Mouse (Mus musculus): ENCODE measurements around the gene Gfod2. TPM values are rescaled to one million over a fixed set of nuclear protein-coding genes. Genes with fewer than 3 reads are reported as not detected.

The Gfod2 gene
- polyA plus RNA-seq, 1 experiment from 2014 or later, result 2.4 TPM

GRCm38 (mm10) chr8:105722861-105723260 lies 35.6 kb downstream of the Gfod2 start:
- ATAC-seq, result no peak
- WGBS (ENCODE audit: insufficient replicate concordance), result 84% methylated on average over 9 of the region's 9 CpGs
- H3K27ac ChIP-seq (ENCODE audit: low read depth), result no peak overlapping the region

GRCm38 (mm10) chr8:105719637-105720036 lies 38.8 kb downstream of the Gfod2 start:
- WGBS (ENCODE audit: insufficient replicate concordance), result 73% methylated on average over 4 of the region's 4 CpGs
- Histone ChIP-seq H3K9ac (replicated peaks) (no peak overlapping the region), H3K9me3 (ENCODE audit: low read length) (no peaks in the 10 kb centered on the region), H3K4me3 (ENCODE audit: low read depth, low read length) (no peak overlapping the region), H3K4me2 (ENCODE audit: low read depth, low read length) (no peak overlapping the region), H3K36me3 (replicated peaks; ENCODE audit: insufficient read depth, low read length) (no peaks in the 10 kb centered on the region; the same call in 1 of the 2 replicates), H3K27me3 (ENCODE audit: insufficient read depth, low read length) (no peaks in the 10 kb centered on the region), H3K27ac (ENCODE audit: low read depth) (no peak overlapping the region), H3K4me1 (ENCODE audit: insufficient read depth) (no peaks in the 10 kb centered on the region)
- no peak for TF ChIP-seq EP300 (IDR thresholded peaks at IDR 0.05; ENCODE audit: low read depth)
- TF ChIP-seq CTCF (IDR thresholded peaks at IDR 0.05; ENCODE audit: low read depth), result no peak
- DNase-seq (no peak), ATAC-seq (no peak)

More at GRCm38 (mm10) chr8:105722861-105723260, 35.6 kb downstream of the Gfod2 start:
- Histone ChIP-seq H3K4me1 (ENCODE audit: insufficient read depth) (no peaks in the 10 kb centered on the region), H3K4me3 (ENCODE audit: low read depth, low read length) (no peak overlapping the region), H3K9ac (replicated peaks) (no peak overlapping the region), H3K27me3 (ENCODE audit: insufficient read depth, low read length) (no peaks in the 10 kb centered on the region), H3K4me2 (ENCODE audit: low read depth, low read length) (no peak overlapping the region), H3K36me3 (replicated peaks; ENCODE audit: insufficient read depth, low read length) (no peaks in the 10 kb centered on the region; the same call in 1 of the 2 replicates), H3K9me3 (ENCODE audit: low read length) (no peaks in the 10 kb centered on the region)
- DNase-seq, result no peak
- TF ChIP-seq EP300 (IDR thresholded peaks at IDR 0.05; ENCODE audit: low read depth) (no peak), CTCF (IDR thresholded peaks at IDR 0.05; ENCODE audit: low read depth) (no peak)

GRCm38 (mm10) chr8:105716302-105716945 lies 42.0 kb downstream of the Gfod2 start:
- Histone ChIP-seq H3K27ac (ENCODE audit: low read depth) (no peak overlapping the region), H3K4me3 (ENCODE audit: low read depth, low read length) (no peak overlapping the region), H3K4me2 (ENCODE audit: low read depth, low read length) (no peak overlapping the region), H3K9me3 (ENCODE audit: low read length) (no peaks in the 10 kb centered on the region), H3K9ac (replicated peaks) (no peak overlapping the region), H3K27me3 (ENCODE audit: insufficient read depth, low read length) (no peaks in the 10 kb centered on the region), H3K36me3 (replicated peaks; ENCODE audit: insufficient read depth, low read length) (no peaks in the 10 kb centered on the region), H3K4me1 (ENCODE audit: insufficient read depth) (no peaks in the 10 kb centered on the region)
- ATAC-seq (no peak), DNase-seq (no peak)
- 87% methylated on average over 15 of the region's 15 CpGs for WGBS (ENCODE audit: insufficient replicate concordance)
- TF ChIP-seq CTCF (IDR thresholded peaks at IDR 0.05; ENCODE audit: low read depth) (peak; percentile 25; the same call in 1 of the 2 replicates), EP300 (IDR thresholded peaks at IDR 0.05; ENCODE audit: low read depth) (no peak)

- Histone ChIP-seq H3K27ac (ENCODE audit: low read depth) (no peak overlapping the region), H3K4me3 (ENCODE audit: low read depth, low read length) (no peak overlapping the region), H3K27me3 (ENCODE audit: insufficient read depth, low read length) (no peaks in the 10 kb centered on the region), H3K4me2 (ENCODE audit: low read depth, low read length) (no peak overlapping the region), H3K9ac (replicated peaks) (no peak overlapping the region), H3K36me3 (replicated peaks; ENCODE audit: insufficient read depth, low read length) (no peaks in the 10 kb centered on the region), H3K4me1 (ENCODE audit: insufficient read depth) (no peaks in the 10 kb centered on the region), H3K9me3 (ENCODE audit: low read length) (no peaks in the 10 kb centered on the region)
- no peak for TF ChIP-seq CTCF (IDR thresholded peaks at IDR 0.05; ENCODE audit: low read depth)
- TF ChIP-seq EP300 (IDR thresholded peaks at IDR 0.05; ENCODE audit: low read depth), result no peak
- 41% methylated on average over 6 of the region's 6 CpGs for WGBS (ENCODE audit: insufficient replicate concordance)
- no peak for ATAC-seq
- DNase-seq, result peak; percentile 19
These were observed 43.4 kb downstream of the Gfod2 start for GRCm38 (mm10) chr8:105715042-105715441.

GRCm38 (mm10) chr8:105714139-105714538 lies 44.3 kb downstream of the Gfod2 start:
- no peak overlapping the region for H3K4me2 ChIP-seq (ENCODE audit: low read depth, low read length)
- H3K4me3 ChIP-seq (ENCODE audit: low read depth, low read length), result no peak overlapping the region
- WGBS (ENCODE audit: insufficient replicate concordance), result 5% methylated on average over 3 of the region's 3 CpGs
- no peaks in the 10 kb centered on the region for H3K9me3 ChIP-seq (ENCODE audit: low read length)
- no peaks in the 10 kb centered on the region for H3K27me3 ChIP-seq (ENCODE audit: insufficient read depth, low read length)
- H3K9ac ChIP-seq (replicated peaks), result no peak overlapping the region
- H3K36me3 ChIP-seq (replicated peaks; ENCODE audit: insufficient read depth, low read length), result no peaks in the 10 kb centered on the region
- H3K27ac ChIP-seq (ENCODE audit: low read depth), result no peak overlapping the region
- TF ChIP-seq CTCF (IDR thresholded peaks at IDR 0.05; ENCODE audit: low read depth) (peak; percentile 95), EP300 (IDR thresholded peaks at IDR 0.05; ENCODE audit: low read depth) (peak; percentile 19; the same call in 1 of the 2 replicates)
- peak; percentile 71 for ATAC-seq
- no peaks in the 10 kb centered on the region for H3K4me1 ChIP-seq (ENCODE audit: insufficient read depth)
- peak; percentile 92 for DNase-seq

- Histone ChIP-seq H3K4me3 (ENCODE audit: low read depth, low read length) (no peak overlapping the region), H3K27me3 (ENCODE audit: insufficient read depth, low read length) (no peaks in the 10 kb centered on the region), H3K4me1 (ENCODE audit: insufficient read depth) (peaks cover 6% of the 10 kb centered on the region), H3K9ac (replicated peaks) (no peak overlapping the region), H3K4me2 (ENCODE audit: low read depth, low read length) (no peak overlapping the region), H3K9me3 (ENCODE audit: low read length) (no peaks in the 10 kb centered on the region), H3K36me3 (replicated peaks; ENCODE audit: insufficient read depth, low read length) (no peaks in the 10 kb centered on the region), H3K27ac (ENCODE audit: low read depth) (no peak overlapping the region)
- ATAC-seq (no peak), DNase-seq (no peak)
- 73% methylated on average over 3 of the region's 3 CpGs for WGBS (ENCODE audit: insufficient replicate concordance)
- no peak for TF ChIP-seq CTCF (IDR thresholded peaks at IDR 0.05; ENCODE audit: low read depth)
- no peak for TF ChIP-seq EP300 (IDR thresholded peaks at IDR 0.05; ENCODE audit: low read depth)
These were observed 46.2 kb downstream of the Gfod2 start for GRCm38 (mm10) chr8:105712286-105712685.

Measured in liver, postnatal 0 days (tissue).